Mouse (Mus musculus): ENCODE data around the gene Trrap. TPM values are rescaled to one million over a fixed set of nuclear protein-coding genes. Genes with fewer than 3 reads are reported as not detected.
"Not testable (repeated sequence)": the region's sequence is repeated elsewhere in the genome, so short reads cannot be mapped to it uniquely, and the experiment has no call there.

Gene Trrap
- polyA plus RNA-seq (2015; fragmentation: Nextera tagmentation; extraction: Ambion mirVana): 14.3 and 17.2 TPM in 2 replicates

DNA sequence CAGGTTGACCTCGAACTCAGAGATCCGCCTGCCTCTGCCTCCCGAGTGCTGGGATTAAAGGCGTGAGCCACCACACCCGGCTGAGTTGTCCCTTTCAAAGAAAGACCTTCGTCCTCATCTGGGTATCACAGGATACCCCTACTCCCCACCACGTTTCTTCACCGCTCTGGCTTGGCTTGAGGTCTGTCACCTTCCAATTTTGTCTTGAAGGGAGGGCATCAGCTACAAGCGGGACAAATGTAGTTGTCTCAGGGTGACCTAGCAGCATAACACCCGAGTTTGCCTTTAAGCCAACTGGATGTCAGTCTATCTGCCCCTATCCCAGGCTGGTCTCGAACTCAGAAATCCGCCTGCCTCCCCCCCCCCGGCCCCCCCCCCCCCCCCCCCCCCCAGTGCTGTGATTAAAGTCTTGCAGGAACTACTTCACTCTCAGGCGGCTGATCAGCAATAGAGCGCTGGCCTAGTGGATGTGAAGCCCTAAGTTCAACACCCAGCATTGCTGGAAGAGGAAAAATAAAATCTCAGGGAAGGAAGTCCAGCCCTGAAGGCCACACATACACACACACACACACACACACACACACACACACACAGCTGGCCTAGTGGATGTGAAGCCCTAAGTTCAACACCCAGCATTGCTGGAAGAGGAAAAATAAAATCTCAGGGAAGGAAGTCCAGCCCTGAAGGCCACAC is at the start of gene Trrap:
Trrap (plus strand) TSS at position 627 of the 693 bp plus-strand sequence.
- Histone ChIP-seq H3K4me1 (replicated peaks) (peaks cover 29% of the 10 kb centered on the region), H3K36me3 (peaks cover 18% of the 10 kb centered on the region), H3K4me3 (replicated peaks) (peak within 1 kb of the TSS; percentile 94), H3K27me3 (peaks cover 11% of the 10 kb centered on the region), H3K9ac (peak within 1 kb of the TSS; percentile 93), H3K27ac (peak within 1 kb of the TSS; percentile 90), H3K4me2 (peak within 1 kb of the TSS; percentile 91)
- 79% methylated on average over 11 of the region's 15 CpGs for WGBS (ENCODE audit: insufficient replicate concordance)
- ATAC-seq (ENCODE audit: low read depth); H3K9me3 ChIP-seq (replicated peaks); DNase-seq: not testable (repeated sequence)

DNA sequence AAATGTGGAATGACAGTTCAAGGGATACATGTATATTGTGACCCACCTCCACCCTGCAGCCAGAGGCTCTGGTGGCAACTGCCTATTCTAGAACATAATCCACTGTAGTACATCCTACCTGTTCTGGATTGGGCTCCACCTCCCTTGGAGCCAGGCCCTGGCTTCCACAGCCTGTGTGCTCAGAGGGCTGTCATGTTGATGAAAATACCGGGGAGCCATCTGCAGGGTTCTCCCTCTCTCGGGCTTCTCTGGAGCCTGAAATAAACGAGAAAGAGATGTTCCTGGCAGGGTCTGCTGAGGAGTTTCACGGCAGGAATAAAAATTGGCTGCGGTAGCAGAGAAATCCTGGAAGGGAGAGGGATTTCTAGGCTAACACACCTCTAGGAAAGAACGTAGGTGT is 47.8 kb upstream of the Trrap start:
- H3K27ac ChIP-seq: no peak overlapping the region
- no peaks in the 10 kb centered on the region for H3K27me3 ChIP-seq
- H3K4me1 ChIP-seq (replicated peaks): no peaks in the 10 kb centered on the region
- H3K36me3 ChIP-seq: no peaks in the 10 kb centered on the region
- H3K9ac ChIP-seq: no peak overlapping the region
- H3K9me3 ChIP-seq (replicated peaks): no peaks in the 10 kb centered on the region
- WGBS (ENCODE audit: insufficient replicate concordance): 54% methylated on average over 6 of the region's 6 CpGs
- DNase-seq (no peak), ATAC-seq (ENCODE audit: low read depth) (no peak)
- H3K4me3 ChIP-seq (replicated peaks): no peak overlapping the region
- no peak overlapping the region for H3K4me2 ChIP-seq

DNA sequence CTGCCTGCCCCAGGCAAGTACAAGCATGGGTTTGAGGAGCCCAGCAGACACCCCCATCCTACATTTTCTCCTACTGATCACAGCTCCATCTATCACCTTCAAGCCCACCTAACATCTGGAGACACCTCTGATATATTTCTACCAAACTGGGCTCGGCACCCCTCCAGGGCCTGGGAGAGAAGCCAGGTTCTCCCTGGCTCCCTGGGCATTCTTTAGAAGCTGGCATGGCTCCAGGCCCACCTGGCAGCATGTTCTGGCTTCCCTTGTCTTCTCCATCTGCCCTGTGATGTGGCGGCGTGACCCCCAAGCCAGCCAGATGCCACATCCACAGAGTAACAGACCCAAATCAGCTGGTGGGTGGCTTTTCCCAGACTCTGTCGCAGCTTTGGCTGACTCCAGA is 47.3 kb upstream of the Trrap start:
- no peak overlapping the region for H3K9ac ChIP-seq
- ATAC-seq (ENCODE audit: low read depth) (no peak), DNase-seq (no peak)
- no peak overlapping the region for H3K27ac ChIP-seq
- no peaks in the 10 kb centered on the region for H3K27me3 ChIP-seq
- H3K4me1 ChIP-seq (replicated peaks): no peaks in the 10 kb centered on the region
- H3K36me3 ChIP-seq: no peaks in the 10 kb centered on the region
- 63% methylated on average over 4 of the region's 4 CpGs for WGBS (ENCODE audit: insufficient replicate concordance)
- no peak overlapping the region for H3K4me3 ChIP-seq (replicated peaks)
- H3K4me2 ChIP-seq: no peak overlapping the region
- no peaks in the 10 kb centered on the region for H3K9me3 ChIP-seq (replicated peaks)

DNA sequence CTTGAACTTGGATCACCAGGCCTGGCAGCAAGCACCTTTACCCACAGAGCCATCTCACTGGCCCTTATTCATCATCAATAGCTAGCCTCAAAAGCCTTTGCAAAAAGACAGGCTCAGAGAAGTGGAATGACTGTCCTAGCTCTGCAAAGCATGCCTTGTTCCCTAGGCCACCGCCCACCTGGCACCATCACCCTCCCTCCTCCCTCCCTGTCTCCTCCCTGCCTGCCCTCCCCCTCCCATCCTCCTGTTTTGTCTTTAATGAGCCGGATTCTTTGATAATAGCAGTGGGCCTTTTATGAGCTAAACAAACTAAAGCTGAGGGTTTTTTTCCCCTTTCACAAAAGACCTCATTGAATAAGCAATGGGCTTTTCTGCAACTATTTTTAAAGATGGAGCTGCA is 42.6 kb upstream of the Trrap start:
- Histone ChIP-seq H3K27ac (no peak overlapping the region), H3K27me3 (0 out of 2 replicates have a peak, but pooled peaks cover 3% of the 10 kb centered on the region), H3K9ac (no peak overlapping the region), H3K4me3 (replicated peaks) (no peak overlapping the region), H3K4me1 (replicated peaks) (no peaks in the 10 kb centered on the region), H3K9me3 (replicated peaks) (no peaks in the 10 kb centered on the region), H3K4me2 (no peak overlapping the region), H3K36me3 (no peaks in the 10 kb centered on the region)
- 44% methylated on average over 2 of the region's 2 CpGs for WGBS (ENCODE audit: insufficient replicate concordance)
- DNase-seq (no peak), ATAC-seq (ENCODE audit: low read depth) (no peak)

DNA sequence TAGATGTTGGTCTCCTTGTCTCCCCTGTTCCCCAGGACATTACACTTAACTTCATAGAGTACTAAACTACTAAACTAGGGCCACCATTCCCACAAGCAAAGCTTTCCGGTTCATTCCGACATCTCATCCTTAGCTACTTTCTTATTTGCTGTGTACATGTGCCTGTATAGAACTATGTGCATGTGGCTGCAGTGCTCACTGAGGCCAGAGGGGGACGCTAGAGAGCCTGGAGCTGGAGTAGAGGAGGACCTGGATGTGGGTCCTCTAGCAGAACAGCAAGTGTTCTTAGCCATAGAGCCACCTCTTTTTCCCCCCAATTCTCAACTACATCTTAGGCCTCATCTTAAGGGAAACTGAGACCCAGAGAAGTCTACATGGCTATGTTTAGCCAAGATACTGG is 42.0 kb upstream of the Trrap start:
- H3K4me1 ChIP-seq (replicated peaks): no peaks in the 10 kb centered on the region
- 62% methylated on average over 3 of the region's 3 CpGs for WGBS (ENCODE audit: insufficient replicate concordance)
- DNase-seq: no peak
- 0 out of 2 replicates have a peak, but pooled peaks cover 3% of the 10 kb centered on the region for H3K27me3 ChIP-seq
- H3K4me3 ChIP-seq (replicated peaks): no peak overlapping the region
- ATAC-seq (ENCODE audit: low read depth): no peak
- no peak overlapping the region for H3K27ac ChIP-seq
- H3K9ac ChIP-seq: no peak overlapping the region
- H3K9me3 ChIP-seq (replicated peaks): no peaks in the 10 kb centered on the region
- no peaks in the 10 kb centered on the region for H3K36me3 ChIP-seq
- no peak overlapping the region for H3K4me2 ChIP-seq

DNA sequence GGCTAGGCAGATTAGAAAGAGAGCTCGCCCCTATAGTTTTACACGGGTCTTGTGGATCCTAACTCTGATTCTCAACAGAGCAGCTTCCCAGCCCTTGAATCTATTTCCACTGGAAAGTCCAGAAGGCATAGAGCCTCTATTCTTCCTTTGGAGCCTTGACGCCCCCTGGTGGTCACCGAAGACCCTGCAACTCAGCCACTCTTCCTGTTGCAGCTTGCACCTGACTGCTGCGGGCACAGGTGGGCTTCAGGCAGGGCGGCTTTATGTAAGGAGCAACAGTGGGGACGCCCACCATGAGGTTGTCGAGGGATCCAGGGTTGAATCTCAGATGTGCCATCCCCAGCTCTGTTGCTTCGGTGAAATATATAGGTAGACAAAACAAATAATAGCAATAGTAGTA is 40.4 kb upstream of the Trrap start:
- H3K4me1 ChIP-seq (replicated peaks): no peaks in the 10 kb centered on the region
- ATAC-seq (ENCODE audit: low read depth) (no peak), DNase-seq (peak; percentile 19)
- H3K27me3 ChIP-seq: 0 out of 2 replicates have a peak, but pooled peaks cover 3% of the 10 kb centered on the region
- no peak overlapping the region for H3K9ac ChIP-seq
- H3K4me3 ChIP-seq (replicated peaks): no peak overlapping the region
- WGBS (ENCODE audit: insufficient replicate concordance): 9% methylated on average over 9 of the region's 9 CpGs
- no peaks in the 10 kb centered on the region for H3K36me3 ChIP-seq
- no peak overlapping the region for H3K27ac ChIP-seq
- no peak overlapping the region for H3K4me2 ChIP-seq
- no peaks in the 10 kb centered on the region for H3K9me3 ChIP-seq (replicated peaks)

DNA sequence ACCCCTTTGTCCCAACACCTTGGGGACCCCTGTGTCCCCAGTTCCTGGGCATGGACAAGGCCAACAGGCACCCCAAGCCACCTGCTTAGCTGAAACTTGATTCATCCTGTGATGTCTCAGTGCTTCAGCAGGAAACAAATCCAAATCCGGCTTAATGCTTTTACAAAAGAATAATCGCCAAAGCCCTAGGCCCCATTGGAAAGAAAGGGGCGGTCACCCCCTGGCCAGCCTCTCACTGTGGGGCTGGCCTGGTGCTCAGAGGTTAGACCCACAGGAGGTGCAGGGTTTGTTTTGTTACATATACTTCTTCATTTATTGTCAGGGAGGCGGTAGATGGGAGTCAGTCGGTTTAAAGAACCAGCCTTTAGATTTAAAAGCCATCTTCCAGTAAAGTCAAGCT is 39.3 kb upstream of the Trrap start:
- 44% methylated on average over 5 of the region's 5 CpGs for WGBS (ENCODE audit: insufficient replicate concordance)
- Histone ChIP-seq H3K4me1 (replicated peaks) (no peaks in the 10 kb centered on the region), H3K9me3 (replicated peaks) (no peaks in the 10 kb centered on the region), H3K27me3 (0 out of 2 replicates have a peak, but pooled peaks cover 3% of the 10 kb centered on the region), H3K9ac (no peak overlapping the region), H3K4me3 (replicated peaks) (no peak overlapping the region), H3K27ac (no peak overlapping the region), H3K36me3 (no peaks in the 10 kb centered on the region), H3K4me2 (no peak overlapping the region)
- no peak for ATAC-seq (ENCODE audit: low read depth)
- no peak for DNase-seq

DNA sequence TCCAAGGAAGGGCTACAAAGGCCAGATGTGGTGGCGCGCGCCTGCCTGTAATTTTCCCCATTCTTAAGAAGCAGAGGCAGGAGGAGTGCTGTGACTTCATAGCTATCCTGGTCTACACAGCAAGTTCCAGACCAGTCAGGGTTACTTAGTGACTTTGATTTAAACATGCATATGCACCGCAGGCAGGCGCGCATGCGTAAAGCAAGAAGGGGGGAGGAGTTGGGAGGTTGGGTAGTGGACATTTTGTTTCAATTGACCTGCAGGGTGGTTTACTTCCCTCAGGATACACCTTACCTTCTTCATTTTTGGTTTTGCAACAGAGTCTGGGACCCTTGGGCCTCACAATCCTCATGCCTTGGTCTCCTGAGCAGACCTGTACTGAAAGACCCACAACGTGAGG is 38.3 kb upstream of the Trrap start:
- Histone ChIP-seq H3K9me3 (replicated peaks) (no peaks in the 10 kb centered on the region), H3K9ac (no peak overlapping the region), H3K27ac (no peak overlapping the region), H3K4me3 (replicated peaks) (no peak overlapping the region), H3K27me3 (0 out of 2 replicates have a peak, but pooled peaks cover 3% of the 10 kb centered on the region), H3K4me2 (no peak overlapping the region), H3K36me3 (no peaks in the 10 kb centered on the region), H3K4me1 (replicated peaks) (no peaks in the 10 kb centered on the region)
- DNase-seq: no peak
- WGBS (ENCODE audit: insufficient replicate concordance): 66% methylated on average over 8 of the region's 8 CpGs
- no peak for ATAC-seq (ENCODE audit: low read depth)

DNA sequence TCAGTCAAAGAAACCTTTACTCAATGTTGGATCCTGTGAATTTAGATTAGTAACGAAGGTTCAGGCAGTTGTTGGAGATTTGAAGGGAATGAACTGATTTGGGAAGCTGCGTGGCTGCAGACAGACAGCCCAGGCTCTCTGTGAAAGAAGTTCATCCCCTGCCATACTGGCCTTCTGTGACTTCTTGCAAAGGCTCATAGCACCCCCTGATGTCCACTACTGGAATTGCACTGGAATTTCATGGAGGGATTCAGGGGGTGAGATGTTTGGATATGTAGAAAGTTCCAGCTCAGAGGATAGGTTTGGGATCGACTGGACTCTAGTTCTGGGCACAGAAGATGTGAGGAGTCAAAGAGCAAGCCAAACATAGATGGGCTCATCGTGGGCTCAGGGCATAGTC is 33.6 kb upstream of the Trrap start:
- H3K4me1 ChIP-seq (replicated peaks): no peaks in the 10 kb centered on the region
- H3K27me3 ChIP-seq: no peaks in the 10 kb centered on the region
- H3K4me3 ChIP-seq (replicated peaks): no peak overlapping the region
- 21% methylated on average over 4 of the region's 4 CpGs for WGBS (ENCODE audit: insufficient replicate concordance)
- H3K27ac ChIP-seq: no peak overlapping the region
- DNase-seq (no peak), ATAC-seq (ENCODE audit: low read depth) (no peak)
- no peaks in the 10 kb centered on the region for H3K9me3 ChIP-seq (replicated peaks)
- no peak overlapping the region for H3K4me2 ChIP-seq
- H3K9ac ChIP-seq: no peak overlapping the region
- H3K36me3 ChIP-seq: no peaks in the 10 kb centered on the region

DNA sequence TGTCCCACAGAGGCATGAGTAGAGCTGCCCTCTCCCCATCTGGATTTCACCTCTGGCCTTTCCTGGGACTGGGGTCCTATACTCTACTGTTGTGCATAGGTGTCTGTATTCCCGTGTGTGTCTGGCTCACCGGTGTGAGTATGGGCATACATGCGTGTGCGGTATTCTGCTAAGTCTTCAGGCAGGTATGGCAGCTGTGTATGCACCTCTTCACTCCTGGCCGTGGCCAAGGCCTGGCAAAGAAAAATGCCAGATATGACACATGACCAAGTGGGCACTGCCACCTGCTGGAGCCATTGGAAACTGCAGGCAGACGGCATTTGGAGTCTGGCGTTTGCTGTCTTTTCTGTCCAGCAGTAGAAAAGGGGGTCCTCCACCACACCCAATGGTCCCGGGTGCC is 32.6 kb upstream of the Trrap start:
- 23% methylated on average over 8 of the region's 8 CpGs for WGBS (ENCODE audit: insufficient replicate concordance)
- Histone ChIP-seq H3K9me3 (replicated peaks) (no peaks in the 10 kb centered on the region), H3K9ac (no peak overlapping the region), H3K36me3 (no peaks in the 10 kb centered on the region), H3K4me3 (replicated peaks) (no peak overlapping the region), H3K27me3 (no peaks in the 10 kb centered on the region), H3K27ac (no peak overlapping the region), H3K4me1 (replicated peaks) (no peaks in the 10 kb centered on the region), H3K4me2 (no peak overlapping the region)
- DNase-seq: peak; percentile 9
- ATAC-seq (ENCODE audit: low read depth): no peak

DNA sequence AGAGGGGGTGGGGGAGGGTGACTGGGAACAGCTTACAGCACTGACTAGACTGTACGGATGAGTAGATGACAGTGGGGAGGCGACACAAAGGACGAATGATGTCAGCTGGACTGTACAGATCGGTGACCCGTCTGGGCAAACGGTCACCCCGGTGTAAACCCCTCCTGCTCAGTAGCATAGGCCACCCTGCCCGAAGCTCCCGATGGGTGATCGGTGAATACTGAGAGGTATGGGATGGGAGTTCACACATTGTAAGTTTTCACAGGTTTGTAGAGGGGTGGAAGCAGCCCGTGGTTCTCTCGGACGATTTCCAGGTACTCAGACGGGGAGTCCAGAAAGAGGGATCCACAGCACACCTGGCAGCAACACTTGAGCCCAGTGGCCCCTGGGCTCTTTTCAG is 30.4 kb upstream of the Trrap start:
- no peaks in the 10 kb centered on the region for H3K4me1 ChIP-seq (replicated peaks)
- no peak overlapping the region for H3K4me2 ChIP-seq
- no peak overlapping the region for H3K4me3 ChIP-seq (replicated peaks)
- no peaks in the 10 kb centered on the region for H3K9me3 ChIP-seq (replicated peaks)
- H3K27me3 ChIP-seq: no peaks in the 10 kb centered on the region
- no peak for ATAC-seq (ENCODE audit: low read depth)
- H3K27ac ChIP-seq: no peak overlapping the region
- WGBS (ENCODE audit: insufficient replicate concordance): 82% methylated on average over 14 of the region's 14 CpGs
- no peak for DNase-seq
- H3K36me3 ChIP-seq: no peaks in the 10 kb centered on the region
- no peak overlapping the region for H3K9ac ChIP-seq

DNA sequence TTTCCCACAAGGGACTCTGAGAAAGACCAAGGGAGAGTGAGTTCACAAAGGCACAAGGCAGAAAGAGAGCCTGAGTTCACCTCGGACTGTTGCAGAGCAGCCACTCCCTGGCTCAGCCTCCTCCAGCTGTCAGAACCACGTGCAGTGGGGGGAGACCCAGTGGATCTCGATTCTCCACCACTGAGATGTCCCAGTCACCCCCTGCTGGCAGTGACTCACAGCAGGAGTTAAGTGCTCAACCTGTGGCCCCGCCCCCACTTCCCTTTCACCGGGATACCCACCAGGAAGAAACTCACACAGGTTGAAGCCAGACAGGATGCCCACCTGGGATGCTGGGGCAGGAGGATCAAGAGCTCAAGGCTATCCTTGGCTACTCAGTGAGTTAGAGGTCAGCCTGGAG is 15.1 kb upstream of the Trrap start:
- Histone ChIP-seq H3K9ac (no peak overlapping the region), H3K4me2 (0 out of 2 replicates have a peak overlapping the region, but pooled peaks have one; percentile 5), H3K4me3 (replicated peaks) (no peak overlapping the region), H3K4me1 (replicated peaks) (0 out of 2 replicates have a peak, but pooled peaks cover 3% of the 10 kb centered on the region), H3K27ac (no peak overlapping the region), H3K9me3 (replicated peaks) (no peaks in the 10 kb centered on the region; the same call in 1 of the 2 replicates), H3K36me3 (no peaks in the 10 kb centered on the region), H3K27me3 (no peaks in the 10 kb centered on the region)
- 1% methylated on average over 5 of the region's 5 CpGs for WGBS (ENCODE audit: insufficient replicate concordance)
- ATAC-seq (ENCODE audit: low read depth) (0 out of 2 replicates have a peak, but pooled peaks have one; percentile 26), DNase-seq (no peak)

Measured in liver, embryonic 13.5 days (tissue).